Mouse (Mus musculus) erythroblast, adult 5-6 weeks (primary cell): Measurements from ENCODE around the gene Cnpy3. TPM values are rescaled to one million over a fixed set of nuclear protein-coding genes. Genes with fewer than 3 reads are reported as not detected.
"Not testable (repeated sequence)": the region's sequence is repeated elsewhere in the genome, so short reads cannot be mapped to it uniquely, and the experiment has no call there.

Experiments used
- ATAC-seq: replicated peaks from 2 replicates; pipeline ENCODE4 v1.8.0; 2016; ENCODE audit warnings: moderate number of reproducible peaks, mild to moderate bottlenecking, moderate TSS enrichment, inconsistent platforms; ENCODE audit not compliant: poor library complexity, low FRiP score, severe bottlenecking
- total RNA-seq, 2 experiments: library from RNA; stranded (forward) in 1 of 2; stranded (reverse) in 1 of 2; fragments of 150-400 nt in 1 of 2; fragments of 200-764, 138-1000 nt in 1 of 2; gene quantifications; 2 replicates each; pipeline versions ENCODE4 v1.2.3 to v1.2.4; 2015 to 2017; ENCODE audit warnings: low replicate concordance in 2 of 2

Cnpy3 gene
- total RNA-seq, 2 experiments from 2014 or later = 6.9 to 18.2 TPM

DNA sequence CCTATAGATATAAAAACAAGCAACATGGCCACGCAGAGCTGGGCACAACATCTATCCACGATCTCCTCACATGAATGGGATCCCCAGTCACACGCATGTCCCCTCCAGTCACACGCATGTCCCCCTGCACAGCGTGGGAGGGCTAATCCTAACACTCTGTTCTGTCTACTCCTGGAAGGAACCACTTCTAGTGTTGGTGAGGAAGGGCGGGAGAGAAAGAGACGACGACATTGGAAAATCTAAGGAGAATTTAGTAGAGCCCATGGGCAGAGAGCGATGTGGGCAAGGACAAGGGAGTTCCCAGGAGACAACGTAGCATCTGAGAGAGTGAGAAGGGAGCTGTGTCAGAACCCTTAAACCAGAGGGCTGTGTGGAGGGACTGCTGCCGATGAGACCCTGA is 18.5 kb upstream of the Cnpy3 start:
- ATAC-seq = no peak

DNA sequence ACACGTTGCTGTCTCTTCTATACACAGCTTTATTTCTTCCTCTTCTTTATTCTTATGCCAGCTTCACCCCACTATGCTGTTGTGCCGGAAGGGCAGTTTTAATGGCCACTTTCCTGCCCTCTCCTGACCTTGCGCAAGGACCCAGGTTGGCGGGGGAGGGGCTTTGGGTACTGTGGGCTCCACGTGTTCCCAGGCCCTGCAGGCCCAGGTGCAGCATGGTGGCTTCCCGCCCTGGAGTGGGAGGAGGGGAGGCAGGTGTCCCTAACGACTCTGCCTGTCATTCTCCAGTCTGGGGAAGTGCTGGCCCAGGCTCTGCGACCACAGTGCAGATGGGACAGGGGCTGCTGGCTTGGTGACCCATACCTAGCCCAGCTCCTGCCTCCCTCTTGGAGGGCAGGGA is 15.9 kb upstream of the Cnpy3 start:
- no peak for ATAC-seq

DNA sequence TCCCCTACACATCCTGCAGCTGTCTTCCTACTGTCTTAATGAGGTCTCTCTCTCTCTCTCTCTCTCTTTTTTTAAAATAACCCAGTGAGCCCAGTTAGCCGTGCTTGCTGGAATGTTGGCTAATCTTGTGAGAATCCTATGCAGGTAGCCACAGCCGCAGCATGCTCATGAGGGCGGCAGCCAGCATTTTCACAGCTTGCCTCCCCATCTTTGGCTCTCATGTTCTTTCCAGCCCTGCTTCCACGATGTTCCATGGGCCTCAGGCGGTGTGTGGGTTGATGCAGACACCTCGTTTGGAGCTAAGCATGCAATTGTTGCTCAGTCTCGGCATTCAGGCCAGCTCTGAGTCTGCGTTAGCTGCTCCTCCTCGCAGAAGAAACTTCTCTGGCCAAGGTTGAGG is 12.9 kb upstream of the Cnpy3 start:
- ATAC-seq = not testable (repeated sequence)

DNA sequence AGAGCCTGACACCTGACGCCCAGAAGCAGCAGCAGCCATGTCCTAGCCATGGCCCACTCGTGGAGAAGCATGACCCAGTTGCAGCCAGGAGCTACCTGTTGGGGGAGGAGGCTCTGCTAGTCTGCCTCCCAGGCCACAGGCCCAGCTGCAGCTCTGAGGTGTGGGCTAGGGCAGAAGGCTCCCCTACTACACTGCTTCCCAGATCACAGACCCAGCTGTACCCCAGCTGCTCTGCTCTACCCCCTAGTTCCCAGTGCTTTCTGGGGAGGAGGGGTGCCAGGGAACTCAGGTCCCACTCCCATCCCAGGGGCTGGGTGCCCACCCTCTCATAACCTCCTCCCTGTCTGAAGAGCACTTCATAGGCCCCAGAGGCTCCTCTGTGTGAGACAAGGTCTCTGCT is 11.5 kb upstream of the Cnpy3 start, which contains the start of gene Ptcra:
Gene Ptcra, minus strand, starts transcription at position 169 of the 400 bp plus-strand sequence.
- peak; percentile 38; the same call in 1 of the 2 replicates for ATAC-seq

DNA sequence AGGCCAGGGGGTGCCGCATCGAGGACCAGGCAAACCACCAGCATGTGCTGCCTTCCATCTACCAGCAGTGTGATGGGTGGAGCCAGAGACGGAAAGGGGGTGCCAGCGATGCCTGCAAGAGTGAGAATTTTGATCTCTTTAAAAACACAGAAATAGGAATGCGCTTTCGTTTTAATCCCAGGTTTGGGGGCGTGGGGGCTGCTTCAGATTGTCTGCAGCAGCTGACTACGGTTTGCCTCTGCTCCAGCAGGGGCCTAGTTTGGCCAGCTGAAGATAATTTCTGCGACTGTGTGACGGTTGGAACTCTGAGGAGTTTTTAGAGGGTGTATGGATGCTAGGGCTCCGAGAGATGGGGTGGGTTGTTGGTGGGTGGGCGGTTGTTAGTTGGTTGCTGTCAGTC is 6.7 kb upstream of the Cnpy3 start:
- no peak for ATAC-seq

DNA sequence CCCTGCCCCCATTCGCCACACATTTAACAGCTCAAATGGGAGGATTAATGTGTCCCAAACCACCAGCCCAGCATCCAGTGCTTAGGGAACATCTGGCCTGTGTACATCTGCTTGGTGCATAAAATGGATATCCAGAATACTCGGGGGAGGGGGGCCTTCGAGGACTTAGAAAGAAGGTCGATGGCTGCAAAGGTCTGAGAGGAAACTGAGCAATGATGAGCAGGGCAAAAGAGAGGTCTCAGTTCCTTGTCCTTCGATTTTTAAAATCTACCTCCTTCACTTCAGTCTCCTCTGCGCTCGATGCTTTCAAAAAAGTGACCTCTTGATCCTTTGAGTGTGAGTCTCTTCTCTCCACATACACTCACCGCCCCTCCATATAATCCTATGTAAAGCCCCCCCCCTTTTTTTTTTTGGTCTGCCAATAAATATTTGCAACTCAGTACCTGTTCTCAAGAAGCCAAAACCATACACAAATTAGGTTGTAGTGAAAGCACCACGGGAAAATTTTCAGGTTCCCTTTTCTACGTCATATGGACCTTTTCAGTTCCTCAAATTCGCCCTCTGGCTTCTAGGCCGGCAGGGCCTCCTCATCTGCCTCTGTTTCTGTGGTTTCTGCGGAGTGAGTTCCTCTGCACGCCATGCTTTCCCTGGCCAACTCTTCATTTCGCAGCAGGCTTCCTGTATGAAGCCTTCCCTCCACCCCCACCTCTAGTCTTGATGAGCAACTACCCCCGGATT is 789 bp downstream of the Cnpy3 start:
- ATAC-seq = no peak

DNA sequence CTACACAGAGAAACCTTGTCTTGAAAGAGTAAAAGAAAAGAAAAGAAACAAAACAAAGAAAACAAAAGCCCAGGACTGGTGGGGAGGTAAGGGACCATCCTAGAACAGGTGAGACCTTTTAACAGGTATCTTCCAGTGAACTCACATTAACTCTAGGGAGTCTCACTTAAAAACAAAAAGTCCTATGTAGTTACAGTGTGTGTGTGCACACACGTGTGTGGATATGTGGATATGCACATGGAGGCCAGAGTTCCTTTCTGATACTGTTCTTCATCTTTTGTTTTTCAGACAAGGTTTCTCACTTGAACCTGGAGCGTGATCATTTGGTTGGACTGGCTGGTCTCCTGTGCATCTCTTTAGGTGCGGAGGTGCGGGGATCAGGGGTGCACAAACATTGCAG is 1.4 kb downstream of the Cnpy3 start:
- no peak for ATAC-seq

DNA sequence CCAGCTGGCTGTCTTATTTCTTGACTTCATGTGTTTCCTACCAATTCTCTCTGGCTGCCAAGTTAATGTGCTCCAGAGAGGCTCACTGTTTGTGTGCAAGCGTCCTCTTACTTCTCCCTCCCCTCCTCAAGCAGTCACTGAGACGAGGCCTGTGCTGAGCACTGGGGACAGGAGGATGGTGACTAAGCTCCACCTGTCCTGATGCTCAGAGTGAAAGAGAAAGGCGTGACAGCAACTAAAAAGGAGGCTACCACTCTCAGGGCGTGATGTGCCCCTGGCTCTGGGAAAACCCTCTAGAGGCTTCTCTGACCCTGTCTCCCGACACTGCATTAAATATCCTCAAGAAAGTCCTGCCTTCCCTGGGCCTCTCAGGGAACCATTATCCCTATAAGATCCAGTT is 2.7 kb downstream of the Cnpy3 start:
- ATAC-seq = no peak

DNA sequence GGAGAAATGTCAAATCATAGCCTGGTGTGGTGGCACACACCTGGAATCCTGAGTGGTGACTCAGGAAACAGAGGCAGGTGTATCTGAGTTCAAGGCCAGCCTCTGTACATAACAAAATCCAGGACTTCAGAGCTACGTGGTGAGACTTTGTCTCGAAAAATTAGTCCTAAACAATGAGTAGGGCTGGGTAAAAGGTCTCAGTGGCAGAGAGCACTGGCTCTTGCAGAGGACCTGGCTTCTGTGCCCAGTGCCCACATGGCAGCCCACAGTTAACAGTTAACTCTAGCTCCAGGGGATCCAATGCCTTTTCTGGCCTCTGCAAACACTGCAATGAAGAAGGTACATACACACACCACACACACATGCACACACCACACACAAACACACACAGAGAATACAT is 4.2 kb downstream of the Cnpy3 start:
- no peak for ATAC-seq

DNA sequence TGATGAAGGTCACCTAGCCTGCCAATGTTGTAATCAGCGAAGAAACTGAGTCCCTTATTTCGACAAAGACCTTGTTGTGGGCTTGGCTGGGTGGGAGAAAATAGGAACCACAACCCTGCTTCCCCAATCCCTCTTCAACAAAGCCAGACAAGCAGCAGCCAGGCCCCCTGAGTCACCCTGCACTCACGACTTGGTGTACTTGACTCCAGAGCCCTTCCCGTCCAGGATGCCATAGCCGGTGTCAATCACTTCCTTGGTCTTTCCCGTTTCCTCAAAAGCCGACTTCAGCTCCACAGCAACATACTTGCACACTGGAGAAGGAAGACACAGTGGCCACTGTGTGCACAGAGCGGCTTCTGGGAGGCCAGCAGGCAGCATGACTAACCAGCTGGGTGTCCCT is 4.8 kb downstream of the Cnpy3 start:
- no peak for ATAC-seq

DNA sequence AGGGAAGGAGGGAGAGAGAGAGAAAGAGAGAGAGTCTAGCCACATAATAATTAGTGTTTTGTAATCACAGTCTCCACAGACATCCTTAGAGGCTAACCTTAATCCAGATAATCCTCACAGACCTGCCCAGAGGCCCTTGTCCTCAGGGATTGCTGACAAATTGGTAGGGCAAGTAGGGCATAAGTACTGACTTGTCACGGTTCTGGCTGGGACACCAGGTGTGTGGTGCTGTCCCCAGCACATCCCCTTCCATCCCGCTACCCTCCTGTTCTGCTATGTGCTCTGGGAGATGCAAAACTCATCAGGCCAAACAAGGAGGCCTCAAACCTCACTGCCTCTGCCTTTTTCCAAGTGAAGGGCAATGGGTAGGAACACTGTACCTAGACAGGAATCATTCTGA is 6.5 kb downstream of the Cnpy3 start:
- ATAC-seq = no peak

DNA sequence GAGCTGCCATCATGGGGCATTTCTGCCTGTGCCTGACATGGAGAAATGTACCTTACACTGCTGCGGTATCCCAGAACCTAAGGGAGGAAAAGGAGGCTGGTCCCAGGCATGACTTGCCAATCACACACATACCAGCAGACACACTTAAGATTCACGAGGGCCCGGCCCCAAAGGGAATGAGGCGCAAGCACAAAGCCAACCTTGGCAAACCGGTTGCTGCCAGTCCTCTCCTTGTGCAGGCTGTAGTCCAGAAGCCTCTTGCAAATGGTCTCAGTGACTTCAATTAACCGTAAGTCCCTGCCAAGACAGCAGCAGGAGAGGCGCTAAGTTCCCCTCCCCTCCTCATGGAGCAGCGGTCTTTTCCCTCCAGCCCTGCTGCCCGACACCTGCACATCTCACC is 9.0 kb downstream of the Cnpy3 start:
- ATAC-seq = no peak

DNA sequence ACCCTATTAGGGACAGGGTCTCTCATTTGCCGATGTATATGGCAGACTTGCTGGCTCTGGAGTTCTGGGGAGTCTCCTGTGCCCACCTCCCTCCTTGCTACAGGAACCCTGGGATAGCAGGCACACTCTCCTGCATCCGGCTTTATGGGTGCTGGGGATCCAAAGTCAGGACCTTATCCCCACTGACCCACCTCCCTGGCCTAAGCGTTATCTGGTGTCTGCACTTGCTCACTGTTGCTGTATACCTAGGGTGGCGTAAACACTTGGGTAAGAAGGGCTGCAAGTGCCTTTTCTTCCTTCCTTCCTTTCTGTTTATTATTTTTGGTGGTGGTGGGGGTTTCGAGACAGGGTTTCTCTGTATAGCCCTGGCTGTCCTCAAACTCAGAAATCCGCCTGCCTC is 10.7 kb downstream of the Cnpy3 start:
- no peak for ATAC-seq

DNA sequence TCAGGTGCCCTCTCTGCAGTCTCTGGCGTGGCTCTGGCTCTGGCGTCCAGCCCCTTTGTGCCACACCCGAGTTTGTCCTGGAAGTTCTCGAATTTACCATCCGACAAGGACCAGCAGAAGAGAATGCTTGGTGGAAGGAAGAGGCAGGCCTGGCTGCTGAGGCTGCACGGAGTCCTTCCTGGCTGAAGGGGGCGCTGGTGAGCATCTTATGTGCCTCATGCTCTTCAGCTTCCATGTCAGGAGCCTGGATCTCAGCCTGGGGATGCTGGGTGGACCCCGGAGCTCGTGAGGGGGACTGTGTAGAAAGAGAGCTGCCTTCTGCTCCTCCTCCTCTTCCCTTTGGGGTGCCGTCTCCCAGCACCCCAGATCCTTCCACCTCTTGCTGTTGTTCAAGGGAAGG is 15.9 kb downstream of the Cnpy3 start:
- peak; percentile 74 for ATAC-seq

DNA sequence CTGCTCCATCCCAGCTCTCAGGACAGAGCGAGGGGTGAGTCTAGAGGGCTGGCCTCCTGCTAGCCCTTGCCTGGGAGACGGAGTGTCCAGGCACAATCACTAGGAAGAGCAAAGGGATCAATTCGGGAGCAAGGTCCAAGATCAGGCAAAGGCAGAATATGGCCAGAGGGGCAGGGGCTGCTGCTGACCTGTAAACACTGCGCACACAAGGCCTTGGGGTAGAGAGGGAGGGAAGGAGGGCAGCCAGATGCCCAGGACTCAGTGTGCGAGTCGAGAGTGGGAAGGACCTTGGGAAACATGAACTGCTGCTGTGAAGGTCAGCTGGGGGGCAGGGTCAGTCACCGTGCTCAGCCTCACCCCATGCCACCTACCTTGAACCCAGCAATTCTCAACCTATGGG is 16.7 kb downstream of the Cnpy3 start:
- no peak for ATAC-seq

DNA sequence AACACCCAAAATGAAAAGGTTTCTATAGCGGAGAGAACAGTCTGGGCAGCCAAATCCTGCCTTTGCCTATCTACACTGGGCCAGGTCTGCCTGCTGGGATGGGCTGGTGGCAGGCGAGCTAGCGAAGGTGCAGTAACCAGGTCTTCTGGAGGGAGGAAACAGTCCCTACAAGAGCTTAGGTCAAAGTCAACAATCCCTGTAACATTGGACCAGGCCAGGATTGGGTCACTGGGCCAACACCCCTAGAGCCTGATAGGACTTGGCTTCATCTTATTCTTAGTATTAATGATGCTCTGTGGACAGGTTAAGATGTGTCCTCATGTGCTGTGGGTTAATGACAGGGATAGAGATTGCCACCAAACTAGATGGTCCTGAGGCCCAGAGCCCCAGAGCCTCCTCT is 18.0 kb downstream of the Cnpy3 start:
- no peak for ATAC-seq

DNA sequence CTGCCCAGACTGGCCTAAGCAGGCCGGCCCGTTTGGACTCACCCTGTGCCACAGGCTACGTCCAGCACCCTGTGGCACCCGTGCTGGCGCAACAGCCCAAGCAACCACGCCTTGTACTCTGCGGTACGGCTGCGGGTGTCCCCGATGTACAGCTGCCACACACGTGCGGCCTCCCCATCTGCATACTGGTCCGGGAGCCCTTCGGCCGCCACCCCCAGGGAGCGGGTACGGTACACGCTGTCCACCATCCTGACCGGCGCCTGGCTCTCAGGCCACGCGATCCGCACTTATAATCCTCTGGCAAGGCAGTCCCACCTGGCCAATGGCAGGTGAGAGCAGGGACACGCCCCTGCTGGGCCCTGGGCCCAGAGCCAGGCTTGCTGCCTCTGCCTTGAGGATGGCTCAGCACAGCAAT is 23.1 kb downstream of the Cnpy3 start, which contains the start of gene Gnmt:
Gene Gnmt, minus strand, starts transcription at position 265 of the 415 bp plus-strand sequence.
- no peak for ATAC-seq

DNA sequence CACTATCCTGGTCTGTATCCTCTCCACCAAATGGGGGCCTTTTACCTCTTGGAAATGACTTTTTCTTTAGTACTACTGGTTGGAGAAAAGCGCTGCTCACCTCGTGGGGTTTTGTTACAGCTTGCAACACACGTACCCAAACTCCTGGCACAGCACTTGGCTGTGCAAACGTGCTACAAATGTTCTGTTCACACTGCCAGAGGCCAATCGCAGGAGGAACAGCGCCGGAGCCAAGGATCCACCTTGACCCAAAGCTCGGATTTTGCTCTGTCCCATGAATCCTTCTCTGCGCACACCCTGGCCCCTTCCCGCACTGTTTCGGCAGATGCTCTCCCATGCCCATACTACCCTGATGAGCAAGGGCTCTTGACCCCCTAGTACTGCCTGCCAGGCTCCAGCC is 23.5 kb downstream of the Cnpy3 start:
- ATAC-seq = no peak

DNA sequence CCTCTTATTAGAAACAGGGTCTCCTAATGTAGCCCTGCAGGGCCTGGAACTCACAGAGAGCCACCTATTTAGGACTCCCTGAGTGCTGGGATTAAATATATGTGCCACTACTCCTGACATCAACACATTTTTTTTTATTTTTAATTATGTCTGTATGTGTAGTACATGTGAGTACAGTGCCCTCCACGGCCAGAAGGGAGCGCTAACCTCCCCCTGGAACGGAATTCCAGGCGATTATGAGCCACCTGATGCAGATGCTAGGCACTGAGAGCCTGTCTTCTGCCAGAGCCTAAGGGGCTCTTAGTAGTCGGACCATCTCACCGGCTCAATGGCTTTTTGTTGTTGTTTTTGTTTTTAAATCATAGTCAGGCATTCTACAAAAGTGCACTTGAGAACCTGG is 24.0 kb downstream of the Cnpy3 start:
- ATAC-seq = no peak

DNA sequence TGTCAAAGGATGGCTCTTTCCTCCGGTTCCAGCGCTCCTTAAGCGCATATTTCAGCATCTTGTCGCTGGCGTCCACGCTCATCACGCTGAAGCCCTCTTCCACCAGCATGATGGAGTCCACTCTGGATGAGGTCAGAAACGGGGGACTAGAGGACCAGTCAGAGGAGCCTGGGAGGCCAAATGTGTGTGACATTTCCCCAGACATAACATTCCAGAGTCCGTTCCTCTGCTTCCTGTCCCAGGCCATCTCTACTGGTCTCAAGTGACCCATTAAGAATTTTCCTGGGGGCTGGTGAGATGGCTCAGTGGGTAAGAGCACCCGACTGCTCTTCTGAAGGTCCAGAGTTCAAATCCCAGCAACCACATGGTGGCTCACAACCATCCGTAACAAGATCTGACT is 24.7 kb downstream of the Cnpy3 start:
- no peak for ATAC-seq

DNA sequence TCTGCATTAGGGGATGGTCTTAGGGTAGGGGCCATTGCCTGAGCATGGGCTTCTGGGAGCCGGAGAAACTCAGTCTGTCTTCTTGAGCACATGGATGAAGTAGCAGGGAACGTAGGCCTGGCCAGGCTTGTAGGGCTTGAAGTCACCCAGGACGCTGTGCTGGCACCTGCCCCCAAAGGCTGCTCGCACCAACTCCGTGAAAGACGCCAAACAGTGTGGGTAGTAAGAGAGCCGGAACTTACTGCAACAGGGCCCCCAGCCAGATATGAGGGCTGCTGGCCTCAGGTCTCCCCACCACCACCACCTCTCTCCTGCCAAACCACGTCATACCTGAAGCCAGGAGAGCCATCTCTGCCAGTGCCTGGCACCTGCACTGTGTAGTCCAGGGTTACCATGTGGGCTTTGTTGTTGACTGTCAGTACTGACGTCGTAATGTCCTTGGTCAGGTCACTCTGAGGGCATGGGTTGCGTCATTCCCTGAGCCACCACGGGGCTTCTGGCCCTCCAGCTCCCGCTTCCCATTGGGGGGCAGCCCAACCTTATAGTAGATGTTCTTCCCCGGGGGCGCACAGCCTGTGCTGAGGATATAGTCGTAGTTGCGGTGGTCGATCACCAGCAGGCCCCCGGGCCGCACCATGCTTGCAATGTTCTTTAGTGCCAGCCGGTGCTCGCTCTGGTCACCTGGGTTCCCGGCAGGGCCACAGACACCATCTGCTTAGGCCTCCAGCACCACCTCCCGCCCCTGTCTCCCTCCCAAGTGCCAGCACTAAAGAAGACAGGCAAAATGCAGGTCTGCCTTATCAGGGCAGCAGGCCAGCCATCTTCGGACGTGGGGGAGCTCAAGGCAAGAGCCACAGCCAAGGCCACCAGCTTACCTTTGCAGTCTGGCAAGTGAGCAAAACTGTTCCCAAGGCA is 26.0 kb downstream of the Cnpy3 start:
- ATAC-seq = peak; percentile 10; the same call in 1 of the 2 replicates
